8 mouse cellular contexts compared by ENCODE assay signal in the genomic region with DNA sequence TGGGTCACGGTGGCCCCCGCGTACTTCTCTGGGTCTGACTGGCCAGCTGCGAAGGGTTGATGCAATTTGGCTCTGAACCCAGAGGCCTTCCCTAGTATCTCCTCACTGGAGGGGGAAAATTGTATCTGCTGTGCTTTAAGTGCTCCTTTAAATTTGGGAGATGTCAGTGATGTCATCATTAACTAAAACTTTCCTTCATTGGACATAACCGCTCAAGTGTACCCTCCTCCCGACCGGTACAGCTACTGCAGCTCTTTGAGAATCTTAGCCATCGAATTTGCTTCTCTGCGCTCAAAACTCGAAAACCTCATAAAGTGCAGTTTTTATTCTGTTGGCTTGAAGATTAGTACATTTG. TPM values are rescaled to one million over a fixed set of nuclear protein-coding genes. Genes with fewer than 3 reads are reported as not detected.
A peak's percentile ranks its signal among the peaks of the same experiment; 100 is the strongest.
DNase-seq lines count a peak whose midpoint lies in the region; ATAC-seq lines count a peak whose summit lies in the region.

No protein-coding gene starts in this region.

- ATAC-seq in lung, embryonic 16.5 days (ENCODE audit: low read depth), result no peak
- ATAC-seq in stomach, embryonic 14.5 days (ENCODE audit: insufficient number of reproducible peaks, insufficient read depth, low FRiP score, low read depth), result no peak

- H3K4me2 ChIP-seq in lung, embryonic 16.5 days (ENCODE audit: low read depth, low read length), result peak overlapping the region; percentile 96
- peak overlapping the region; percentile 95 for H3K4me2 ChIP-seq in stomach, embryonic 14.5 days (replicated peaks; ENCODE audit: low read depth, low read length)

- H3K9me3 ChIP-seq in lung, embryonic 16.5 days (ENCODE audit: control insufficient read depth, low read length), result no peaks in the 10 kb centered on the region
- H3K9me3 ChIP-seq in limb, embryonic 10.5 days (replicated peaks), result no peaks in the 10 kb centered on the region
- no peaks in the 10 kb centered on the region for H3K9me3 ChIP-seq in stomach, embryonic 14.5 days (ENCODE audit: control insufficient read depth, low read depth, low read length)

- H3K9ac ChIP-seq in lung, embryonic 16.5 days (ENCODE audit: low read length), result no peak overlapping the region
- no peak overlapping the region for H3K9ac ChIP-seq in stomach, embryonic 14.5 days (replicated peaks; ENCODE audit: low read depth, low read length)

- H3K4me3 ChIP-seq in lung, embryonic 16.5 days (ENCODE audit: low read length), result peak overlapping the region; percentile 56
- peak overlapping the region; percentile 68 for H3K4me3 ChIP-seq in limb, embryonic 10.5 days
- peak overlapping the region; percentile 47 for H3K4me3 ChIP-seq in stomach, embryonic 14.5 days (ENCODE audit: low read depth, low read length)

- peaks cover 23% of the 10 kb centered on the region for H3K27me3 ChIP-seq in lung, embryonic 16.5 days (ENCODE audit: control insufficient read depth, insufficient read depth, low read depth, low read length)
- H3K27me3 ChIP-seq in limb, embryonic 10.5 days (ENCODE audit: low read depth, poor library complexity, severe bottlenecking), result peaks cover 21% of the 10 kb centered on the region
- 0 out of 2 replicates have a peak, but pooled peaks cover 8% of the 10 kb centered on the region for H3K27me3 ChIP-seq in stomach, embryonic 14.5 days (ENCODE audit: control insufficient read depth, insufficient read depth, low read length)

- WGBS in lung, embryonic 16.5 days, result 21% methylated on average over 10 of the region's 10 CpGs
- 29% methylated on average over 10 of the region's 10 CpGs for WGBS in limb, embryonic 10.5 days
- WGBS in stomach, embryonic 14.5 days, result 20% methylated on average over 10 of the region's 10 CpGs

- H3K27ac ChIP-seq in lung, embryonic 16.5 days (ENCODE audit: low read length), result no peak overlapping the region
- H3K27ac ChIP-seq in limb, embryonic 10.5 days, result no peak overlapping the region
- H3K27ac ChIP-seq in stomach, embryonic 14.5 days (ENCODE audit: low read length), result no peak overlapping the region

- no peaks in the 10 kb centered on the region for H3K36me3 ChIP-seq in lung, embryonic 16.5 days (ENCODE audit: control insufficient read depth, insufficient read depth, low read length)
- H3K36me3 ChIP-seq in limb, embryonic 10.5 days, result no peaks in the 10 kb centered on the region
- no peaks in the 10 kb centered on the region for H3K36me3 ChIP-seq in stomach, embryonic 14.5 days (ENCODE audit: control insufficient read depth, insufficient read depth, low read length)

- 0 out of 2 replicates have a peak, but pooled peaks cover 3% of the 10 kb centered on the region for H3K4me1 ChIP-seq in lung, embryonic 16.5 days (replicated peaks; ENCODE audit: control insufficient read depth, insufficient read depth, low read length)
- peaks cover 8% of the 10 kb centered on the region for H3K4me1 ChIP-seq in limb, embryonic 10.5 days
- no peaks in the 10 kb centered on the region for H3K4me1 ChIP-seq in stomach, embryonic 14.5 days (ENCODE audit: control insufficient read depth, insufficient read depth, low read length)

- DNase-seq in embryo, embryonic 10 days (ENCODE audit: low spot score), result peak; percentile 4
- no peak for DNase-seq in embryo, embryonic 11 days
- DNase-seq in lung, postnatal 4 days, result no peak
- no peak for DNase-seq in limb, embryonic 10.5 days (ENCODE audit: low spot score)
- no peak for DNase-seq in spleen, postnatal 14 days (ENCODE audit: low spot score in 2 of 2)
- DNase-seq in kidney, postnatal 10 days, result no peak

RNA-seq across cellular contexts. Expression of a gene that starts 0.8 kb away (rescaled TPM):
- 0.11 and 0.20 TPM in 2 replicates for polyA plus RNA-seq in lung, embryonic 16.5 days (2015; fragmentation: Nextera tagmentation; extraction: Ambion mirVana)
- polyA plus RNA-seq in limb, embryonic 10.5 days (2016; fragmentation: Nextera tagmentation; extraction: Ambion mirVana), result 0.13 and 0.39 TPM in 2 replicates
- 0.41 and 0.48 TPM in 2 replicates for polyA plus RNA-seq in stomach, embryonic 14.5 days (2014; fragmentation: Nextera tagmentation; extraction: Ambion mirVana)
